Mouse (Mus musculus) lung, embryonic 16.5 days (tissue): ENCODE measurements around the gene Olfr49. TPM values are rescaled to one million over a fixed set of nuclear protein-coding genes. Genes with fewer than 3 reads are reported as not detected.

Source experiments
- ATAC-seq: fragments of 200-750 bp; cut with Nextera tagmentation; 2 replicates; pipeline ENCODE4 v1.8.0; 2017; ENCODE audit warnings: low read depth, mild to moderate bottlenecking, moderate library complexity
- H3K27ac ChIP-seq: fragments of 300-500 bp; sonication (generic); 2 replicates; pipeline ENCODE4 v1.5.1; 2014; ENCODE audit warnings: mild to moderate bottlenecking, control low read depth, low read length
- H3K27me3 ChIP-seq: fragments of 300-500 bp; sonication (generic); 2 replicates; pipeline ENCODE4 v1.6.1; 2014; ENCODE audit warnings: low read depth, low read length, mixed read lengths; ENCODE audit not compliant: control insufficient read depth, insufficient read depth
- H3K36me3 ChIP-seq: fragments of 300-500 bp; sonication (generic); 2 replicates; pipeline ENCODE4 v1.6.1; 2014; ENCODE audit warnings: low read length; ENCODE audit not compliant: control insufficient read depth, insufficient read depth
- H3K4me1 ChIP-seq: fragments of 300-500 bp; sonication (generic); replicated peaks from 2 replicates; pipeline ENCODE4 v1.6.1; 2014; ENCODE audit warnings: low read length, mixed read lengths; ENCODE audit not compliant: control insufficient read depth, insufficient read depth
- H3K4me2 ChIP-seq: fragments of 300-500 bp; sonication (generic); 2 replicates; pipeline ENCODE4 v1.6.1; 2014; ENCODE audit warnings: low read depth, low read length, control low read depth
- H3K4me3 ChIP-seq: fragments of 300-500 bp; sonication (generic); 2 replicates; pipeline ENCODE4 v1.5.1; 2014; ENCODE audit warnings: mild to moderate bottlenecking, low read length, control low read depth
- H3K9ac ChIP-seq: fragments of 300-500 bp; sonication (generic); 2 replicates; pipeline ENCODE4 v1.6.1; 2014; ENCODE audit warnings: low read length, control low read depth
- H3K9me3 ChIP-seq: fragments of 300-500 bp; sonication (generic); 2 replicates; pipeline ENCODE4 v1.6.1; 2016; ENCODE audit warnings: low read length; ENCODE audit not compliant: control insufficient read depth
- WGBS: fragments of 180-500 bp; shearing (Covaris S2); extraction: QIAGEN DNeasy Blood & Tissue Kit; methylation state at CpG from one replicate; pipeline ENCODE4 v1.1.7; 2014; 5-methylcytosine and 5-hydroxymethylcytosine counted together
- polyA plus RNA-seq: library from polyadenylated mRNA; unstranded; fragments of >200 nt; fragmentation: Nextera tagmentation; extraction: Ambion mirVana; gene quantifications from 2 replicates; pipeline ENCODE4 v1.2.1, GENCODE M21; 2015

The Olfr49 gene
- polyA plus RNA-seq, 1 experiment from 2014 or later, result not detected

DNA sequence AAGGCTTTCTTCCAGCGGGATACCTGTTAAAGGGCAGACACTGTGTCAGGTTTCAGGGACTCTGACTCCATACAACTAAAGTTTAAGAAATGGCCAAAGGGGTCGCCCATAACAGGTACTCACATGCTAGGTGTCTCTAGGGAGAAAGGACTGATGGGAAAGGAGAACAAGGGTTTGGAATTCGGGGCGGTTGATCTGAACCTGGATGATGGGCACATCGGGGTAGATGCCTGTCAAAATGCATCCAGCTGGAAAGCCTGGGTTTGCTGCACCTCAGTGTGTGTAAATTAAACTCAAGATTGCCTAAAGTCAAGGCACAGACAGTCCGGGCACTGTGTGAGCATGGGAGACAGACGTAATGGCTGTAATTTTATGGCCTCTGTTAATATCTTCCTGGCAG is 56.2 kb downstream of the Olfr49 start:
- H3K36me3 ChIP-seq, result no peaks in the 10 kb centered on the region
- peaks cover 44% of the 10 kb centered on the region for H3K4me1 ChIP-seq
- peak overlapping the region; percentile 67 for H3K4me2 ChIP-seq
- peak overlapping the region; percentile 61; the same call in 1 of the 2 replicates for H3K9ac ChIP-seq
- ATAC-seq, result no peak
- H3K9me3 ChIP-seq, result no peaks in the 10 kb centered on the region
- H3K27ac ChIP-seq, result no peak overlapping the region
- H3K27me3 ChIP-seq, result no peaks in the 10 kb centered on the region
- H3K4me3 ChIP-seq, result no peak overlapping the region; the same call in 1 of the 2 replicates
- 29% methylated on average over 7 of the region's 7 CpGs for WGBS

Other genes starting within 250 kb of the Olfr49 start
- 430 and 439 TPM in 2 replicates for gene Dad1, start 30.8 kb downstream of the Olfr49 start, polyA plus RNA-seq
- 61.5 and 67.0 TPM in 2 replicates for gene Abhd4, start 30.8 kb downstream of the Olfr49 start, polyA plus RNA-seq
- gene Oxa1l, start 75.9 kb upstream of the Olfr49 start, polyA plus RNA-seq, result 40.3 and 46.2 TPM in 2 replicates
- 14.2 and 17.0 TPM in 2 replicates for gene Slc7a7, start 132.8 kb upstream of the Olfr49 start, polyA plus RNA-seq
- 258 and 287 TPM in 2 replicates for gene Mrpl52, start 142.0 kb upstream of the Olfr49 start, polyA plus RNA-seq
- gene Mmp14, start 146.7 kb upstream of the Olfr49 start, polyA plus RNA-seq, result 176 and 183 TPM in 2 replicates
- gene Lrp10, start 179.2 kb upstream of the Olfr49 start, polyA plus RNA-seq, result 61.9 and 64.2 TPM in 2 replicates
- gene Rem2, start 191.2 kb upstream of the Olfr49 start, polyA plus RNA-seq, result 19.6 and 22.4 TPM in 2 replicates
- gene Prmt5, start 232.6 kb upstream of the Olfr49 start, polyA plus RNA-seq, result 73.5 and 77.6 TPM in 2 replicates